Mouse (Mus musculus): ENCODE measurements around the gene Pum1. TPM values are rescaled to one million over a fixed set of nuclear protein-coding genes. Genes with fewer than 3 reads are reported as not detected.
A peak's percentile ranks its signal among the peaks of the same experiment; 100 is the strongest.

Pum1 gene
- polyA plus RNA-seq, 1 experiment from 2014 or later, result 137 TPM

GRCm38 (mm10) chr4:130828851-130829673 lies 165.9 kb downstream of the Pum1 start:
- no peak overlapping the region for H3K4me3 ChIP-seq (replicated peaks; ENCODE audit: low read length)
- H3K4me2 ChIP-seq (ENCODE audit: low read length), result no peak overlapping the region
- peak; percentile 45 for ATAC-seq
- H3K27ac ChIP-seq (ENCODE audit: low read length), result no peak overlapping the region
- no peak overlapping the region for H3K9ac ChIP-seq (replicated peaks; ENCODE audit: low read depth, low read length)
- 0 out of 2 replicates have a peak, but pooled peaks cover 7% of the 10 kb centered on the region for H3K27me3 ChIP-seq (replicated peaks; ENCODE audit: control insufficient read depth, insufficient read depth, low read length)
- peaks cover 10% of the 10 kb centered on the region for H3K4me1 ChIP-seq (replicated peaks; ENCODE audit: control insufficient read depth, insufficient read depth, low read length)
- 12% methylated on average over 18 of the region's 18 CpGs for WGBS
- no peaks in the 10 kb centered on the region for H3K9me3 ChIP-seq (ENCODE audit: control insufficient read depth, low read length)
- H3K36me3 ChIP-seq (ENCODE audit: control insufficient read depth, insufficient read depth), result peaks cover under 1% of the 10 kb centered on the region

Other genes with a start within 250 kb of the Pum1 start
- 7.1 and 8.1 TPM in 2 replicates for gene Nkain1, start 89.1 kb upstream of the Pum1 start, polyA plus RNA-seq (2015; fragmentation: Nextera tagmentation; extraction: Ambion mirVana)
- gene Sdc3, start 129.2 kb downstream of the Pum1 start, polyA plus RNA-seq (2015; fragmentation: Nextera tagmentation; extraction: Ambion mirVana), result 89.6 and 113 TPM in 2 replicates
- gene Laptm5, start 249.8 kb downstream of the Pum1 start, polyA plus RNA-seq (2015; fragmentation: Nextera tagmentation; extraction: Ambion mirVana), result 18.5 and 23.4 TPM in 2 replicates

All from forebrain, embryonic 16.5 days (tissue).